Mouse (Mus musculus) G1E (cell line): ENCODE results near the gene Shld1.

Experiments
- CTCF ChIP-seq: IDR thresholded peaks from 2 replicates; pipeline ENCODE4 v1.5.1; 2012; ENCODE audit warnings: low read depth, low read length, inconsistent platforms, mixed read lengths
- GATA1 ChIP-seq: IDR thresholded peaks from 2 replicates; pipeline ENCODE4 v1.6.1; 2012; ENCODE audit warnings: borderline replicate concordance, low read length, inconsistent platforms, mixed read lengths
- GATA2 ChIP-seq: IDR thresholded peaks from 2 replicates; pipeline ENCODE4 v1.6.1; 2012; ENCODE audit warnings: low read depth, low read length, inconsistent platforms, borderline replicate concordance
- TAL1 ChIP-seq: conservative IDR thresholded peaks from 2 replicates; pipeline ENCODE4 v1.6.1; 2012; ENCODE audit warnings: low read depth, low read length, inconsistent platforms, mixed read lengths

DNA sequence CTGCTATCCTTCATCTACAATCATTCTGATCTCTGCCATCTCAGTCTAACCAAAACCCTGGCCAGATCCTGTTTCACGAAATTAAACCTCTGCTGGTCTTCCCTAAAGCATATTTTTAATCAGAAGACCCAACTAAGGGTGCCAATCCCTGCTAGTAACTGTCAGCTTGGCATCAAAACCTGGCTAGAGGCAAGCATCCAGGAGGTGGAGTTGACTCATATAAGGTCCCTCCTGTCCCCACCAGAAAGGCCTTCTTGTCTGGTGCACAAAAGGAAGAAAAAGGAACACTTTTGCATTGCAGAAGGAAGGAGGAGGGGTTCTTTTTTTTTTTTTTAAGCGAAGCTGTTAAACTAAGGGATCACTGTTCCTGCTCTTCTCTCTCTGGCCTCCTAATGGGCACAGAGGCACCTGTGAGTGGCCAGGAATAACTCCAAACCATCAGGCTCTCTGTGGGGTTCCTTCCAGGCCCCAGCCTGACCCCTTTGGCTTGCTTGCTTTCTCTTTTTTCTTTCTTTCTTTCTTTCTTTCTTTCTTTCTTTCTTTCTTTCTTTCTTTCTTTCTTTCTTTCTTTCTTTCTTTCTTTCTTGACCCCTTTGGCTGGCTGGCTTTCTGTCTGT is 52.2 kb downstream of the Shld1 start:
- no peak for TF ChIP-seq CTCF
- no peak for TF ChIP-seq GATA1
- TF ChIP-seq TAL1: no peak
- no peak for TF ChIP-seq GATA2
